Mouse (Mus musculus): Measurements from ENCODE around the gene Olfr313.

DNA sequence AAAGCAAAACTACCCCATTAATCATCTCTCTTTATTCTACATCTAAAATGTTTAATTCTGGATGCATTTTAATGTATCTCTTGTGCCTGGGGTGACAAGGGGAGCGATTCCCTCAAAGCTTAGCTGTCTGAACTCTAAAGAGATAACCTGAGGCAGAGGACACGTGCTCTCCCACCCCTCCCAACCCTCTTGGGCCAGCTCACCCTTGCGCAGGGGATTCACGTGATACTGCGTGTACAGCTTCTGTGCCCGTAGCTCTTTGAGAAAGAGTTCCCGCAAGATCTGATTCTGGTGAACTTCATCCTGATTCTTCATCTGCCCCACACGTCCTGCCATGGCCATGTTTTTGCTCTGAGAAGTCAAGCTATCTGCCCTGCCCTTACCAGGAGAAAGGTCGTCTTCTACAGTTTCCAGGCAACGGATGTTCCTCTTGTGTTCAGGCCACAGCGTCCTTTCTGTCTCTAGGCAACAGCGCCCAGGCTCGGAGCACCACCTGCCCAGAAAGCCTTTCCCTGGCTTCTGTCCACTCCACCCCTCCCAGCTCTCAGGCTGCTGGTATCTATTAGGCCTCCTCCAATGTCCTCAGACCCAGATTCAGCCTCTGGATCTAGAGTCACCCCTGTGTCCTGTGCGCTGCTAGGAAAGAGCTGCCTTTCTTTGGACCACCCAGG lies 13.1 kb upstream of the Olfr313 start, which contains the start of gene Fam183b:
- TF ChIP-seq EP300 (IDR thresholded peaks at IDR 0.05; ENCODE audit: low read depth) (no peak), CTCF (IDR thresholded peaks at IDR 0.05; ENCODE audit: low read depth) (no peak)
